Mouse (Mus musculus) hindbrain, postnatal 0 days (tissue): ENCODE measurements at regions not wholly inside any gene's neighbourhood (a gene's known extent, or its start where the extent isn't known, plus 50 kb on each side); places are given as distances from the start of the nearest gene placed in this dataset.

Source experiments
- ATAC-seq: fragments of 200-750 bp; cut with Nextera tagmentation; 2 replicates; pipeline ENCODE4 v1.8.0; 2017; ENCODE audit warnings: mild to moderate bottlenecking, moderate TSS enrichment, moderate library complexity
- DNase-seq: peaks from one replicate; pipeline ENCODE4 v3.0.0-alpha.2; 2015; ENCODE audit warnings: low spot score
- H3K27ac ChIP-seq: fragments of 300-500 bp; sonication (generic); 2 replicates; pipeline ENCODE4 v1.5.1; 2014; ENCODE audit warnings: mild to moderate bottlenecking
- H3K27me3 ChIP-seq: fragments of 300-500 bp; sonication (generic); 2 replicates; pipeline ENCODE4 v1.6.1; 2014; ENCODE audit warnings: low read length, mixed read lengths; ENCODE audit not compliant: insufficient read depth
- H3K36me3 ChIP-seq: fragments of 300-500 bp; sonication (generic); 2 replicates; pipeline ENCODE4 v1.6.1; 2014; ENCODE audit warnings: low read length, mixed read lengths; ENCODE audit not compliant: insufficient read depth
- H3K4me1 ChIP-seq: fragments of 300-500 bp; sonication (generic); 2 replicates; pipeline ENCODE4 v1.6.1; 2014; ENCODE audit warnings: antibody characterized with exemption, low read length, mixed read lengths; ENCODE audit not compliant: insufficient read depth
- H3K4me2 ChIP-seq: fragments of 300-500 bp; sonication (generic); 2 replicates; pipeline ENCODE4 v1.6.1; 2014; ENCODE audit warnings: low read depth, mild to moderate bottlenecking, low read length, moderate library complexity, mixed read lengths
- H3K4me3 ChIP-seq: fragments of 300-500 bp; sonication (generic); 2 replicates; pipeline ENCODE4 v1.5.1; 2014; ENCODE audit warnings: low read length
- H3K9ac ChIP-seq: fragments of 300-500 bp; sonication (generic); replicated peaks from 2 replicates; pipeline ENCODE4 v1.6.1; 2014; ENCODE audit warnings: mild to moderate bottlenecking, low read length, moderate library complexity, mixed read lengths
- H3K9me3 ChIP-seq: fragments of 300-500 bp; sonication (generic); 2 replicates; pipeline ENCODE4 v1.6.1; 2016; ENCODE audit warnings: low read length, mixed read lengths
- CTCF ChIP-seq: IDR thresholded peaks from 2 replicates; pipeline ENCODE4 v1.5.1; 2016; ENCODE audit warnings: antibody characterized with exemption, control low read depth, low read depth
- WGBS: fragments of 180-500 bp; shearing (Covaris S2); extraction: QIAGEN DNeasy Blood & Tissue Kit; methylation state at CpG from one replicate; pipeline ENCODE4 v1.1.7; 2014; 5-methylcytosine and 5-hydroxymethylcytosine counted together

DNA sequence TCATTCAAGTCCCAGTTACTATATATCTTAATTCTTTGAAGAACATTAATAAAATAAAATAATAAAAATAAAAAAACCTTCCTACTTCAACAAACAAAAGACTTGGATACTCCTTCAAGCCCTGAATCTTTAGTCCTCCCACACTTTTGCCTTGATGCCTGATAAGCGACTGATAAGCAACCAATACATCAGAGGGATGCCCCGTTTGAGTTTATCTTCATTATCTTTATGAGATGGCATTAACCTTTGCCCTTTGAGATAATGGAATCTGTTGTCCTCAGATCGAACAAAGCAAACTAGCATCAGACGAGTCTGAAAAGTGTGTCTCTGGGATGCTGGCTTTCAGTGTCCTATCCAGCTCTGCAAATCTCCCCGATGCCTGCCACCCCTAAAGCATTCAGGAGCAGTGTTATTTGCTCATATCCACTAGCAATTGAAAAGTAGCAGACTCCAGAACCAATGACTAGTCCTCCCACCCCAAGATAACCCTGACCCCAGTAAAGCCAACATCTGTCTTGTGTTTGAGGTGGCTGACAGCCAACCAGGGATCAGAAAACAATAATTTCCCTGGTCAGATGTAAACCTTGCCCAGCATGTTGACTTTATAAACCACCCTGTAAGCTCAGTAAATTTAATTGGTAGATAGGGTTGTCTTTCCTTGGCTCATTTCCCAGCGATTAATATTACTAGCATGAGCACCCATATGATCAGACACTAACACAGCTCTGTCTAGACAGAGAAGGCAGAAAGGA is 106.2 kb downstream of the Atp6ap1l start:
- H3K36me3 ChIP-seq, result no peaks in the 10 kb centered on the region
- 42% methylated on average over 6 of the region's 6 CpGs for WGBS
- TF ChIP-seq CTCF, result no peak
- no peak overlapping the region for H3K9ac ChIP-seq
- no peak overlapping the region for H3K27ac ChIP-seq
- no peaks in the 10 kb centered on the region for H3K4me1 ChIP-seq
- no peaks in the 10 kb centered on the region for H3K27me3 ChIP-seq
- H3K4me3 ChIP-seq, result no peak overlapping the region
- DNase-seq, result no peak
- no peak overlapping the region for H3K4me2 ChIP-seq
- no peaks in the 10 kb centered on the region for H3K9me3 ChIP-seq
- no peak for ATAC-seq

DNA sequence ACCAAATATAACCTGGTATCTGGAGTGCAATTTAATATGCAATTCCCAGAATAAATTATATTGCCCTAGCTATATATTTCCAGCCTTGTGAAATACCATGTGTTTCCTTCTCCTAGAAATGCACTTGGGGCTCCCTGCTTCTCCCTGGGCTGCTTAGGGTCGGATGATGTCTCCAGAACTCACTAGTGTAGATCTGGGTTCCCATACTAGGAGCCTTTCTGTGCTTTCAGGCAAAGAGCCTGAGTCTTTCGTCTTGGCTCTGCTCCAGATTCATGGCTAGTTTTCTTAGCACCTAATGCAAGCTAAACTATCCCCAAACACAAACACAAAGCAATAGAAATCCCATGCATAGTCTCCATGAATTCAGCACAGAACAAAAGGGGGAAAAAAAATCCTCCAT is 106.8 kb downstream of the Atp6ap1l start:
- 75% methylated on average over 2 of the region's 2 CpGs for WGBS
- Histone ChIP-seq H3K4me1 (no peaks in the 10 kb centered on the region), H3K4me3 (no peak overlapping the region), H3K36me3 (no peaks in the 10 kb centered on the region), H3K27me3 (no peaks in the 10 kb centered on the region), H3K27ac (no peak overlapping the region), H3K9ac (no peak overlapping the region), H3K4me2 (no peak overlapping the region), H3K9me3 (no peaks in the 10 kb centered on the region)
- ATAC-seq (no peak), DNase-seq (peak; percentile 15)
- no peak for TF ChIP-seq CTCF

DNA sequence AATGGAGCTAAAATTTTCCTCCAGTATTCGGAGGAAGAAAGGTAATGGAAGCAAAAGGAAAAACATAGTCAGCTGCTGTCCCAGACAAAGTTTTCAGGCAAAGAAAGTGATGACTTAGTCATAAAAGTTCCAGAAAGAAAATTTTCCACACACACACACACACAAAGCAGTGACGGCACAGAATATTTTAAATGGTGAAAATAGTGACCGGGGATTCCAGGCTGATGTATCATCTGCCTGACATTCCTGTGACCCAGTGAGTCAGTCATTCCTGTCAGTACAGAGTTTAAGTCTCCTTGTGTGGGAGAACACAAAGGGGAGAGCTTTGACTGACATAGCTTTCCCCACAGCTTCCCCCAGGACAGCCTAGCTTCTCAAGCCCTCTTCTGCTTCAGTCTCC is 107.9 kb downstream of the Atp6ap1l start:
- Histone ChIP-seq H3K4me2 (no peak overlapping the region), H3K36me3 (no peaks in the 10 kb centered on the region), H3K4me3 (no peak overlapping the region), H3K27me3 (no peaks in the 10 kb centered on the region), H3K9me3 (no peaks in the 10 kb centered on the region), H3K9ac (no peak overlapping the region), H3K4me1 (no peaks in the 10 kb centered on the region), H3K27ac (no peak overlapping the region)
- no peak for TF ChIP-seq CTCF
- ATAC-seq, result no peak
- no peak for DNase-seq
- WGBS, result 81% methylated on average over 3 of the region's 3 CpGs

DNA sequence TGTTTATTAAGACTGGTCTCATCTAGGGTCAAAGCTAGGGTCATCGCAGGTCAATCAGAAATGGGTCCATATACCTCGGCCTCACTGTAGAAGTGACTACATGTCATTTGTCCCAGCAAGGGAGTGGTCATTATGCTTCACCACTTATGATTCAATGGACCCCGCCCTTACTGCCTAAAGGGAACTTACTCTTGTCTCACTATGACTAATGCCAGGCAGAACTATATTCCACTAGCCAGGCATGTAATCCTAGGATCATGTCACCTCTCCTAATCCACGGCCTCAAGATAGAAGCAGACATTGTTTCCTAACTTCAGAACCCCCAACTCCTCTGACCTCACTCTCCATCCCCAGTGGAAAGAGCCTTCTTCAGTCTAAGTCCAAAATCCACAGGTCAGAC is 108.3 kb downstream of the Atp6ap1l start:
- H3K9ac ChIP-seq, result no peak overlapping the region
- no peak overlapping the region for H3K4me3 ChIP-seq
- TF ChIP-seq CTCF, result no peak
- ATAC-seq (no peak), DNase-seq (no peak)
- 93% methylated on average over 4 of the region's 4 CpGs for WGBS
- no peak overlapping the region for H3K27ac ChIP-seq
- no peaks in the 10 kb centered on the region for H3K27me3 ChIP-seq
- H3K9me3 ChIP-seq, result no peaks in the 10 kb centered on the region
- no peaks in the 10 kb centered on the region for H3K4me1 ChIP-seq
- H3K4me2 ChIP-seq, result no peak overlapping the region
- no peaks in the 10 kb centered on the region for H3K36me3 ChIP-seq

DNA sequence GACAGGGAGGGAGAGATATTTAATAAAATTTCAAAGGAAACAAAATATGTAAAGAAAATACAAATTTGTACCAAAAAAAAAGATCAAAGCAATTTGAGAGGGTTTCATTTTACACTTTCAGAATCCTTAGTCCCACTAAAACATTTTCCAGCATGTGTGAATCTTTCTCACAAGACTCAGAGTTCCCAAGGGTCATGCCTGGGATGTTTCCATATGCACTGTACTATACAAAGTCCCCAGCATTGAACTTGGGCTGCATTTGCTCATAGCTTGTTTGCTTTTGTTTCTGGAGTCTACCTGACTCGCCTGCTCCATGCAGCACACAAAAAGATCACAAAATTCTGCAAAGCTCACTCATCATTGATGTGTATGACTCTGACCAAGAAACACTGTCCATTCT is 122.7 kb downstream of the Atp6ap1l start:
- Histone ChIP-seq H3K27me3 (no peaks in the 10 kb centered on the region), H3K4me2 (no peak overlapping the region), H3K36me3 (no peaks in the 10 kb centered on the region), H3K4me3 (no peak overlapping the region), H3K4me1 (no peaks in the 10 kb centered on the region), H3K9ac (no peak overlapping the region), H3K9me3 (no peaks in the 10 kb centered on the region), H3K27ac (no peak overlapping the region)
- 76% methylated on average over 1 of the region's 1 CpGs for WGBS
- DNase-seq (no peak), ATAC-seq (no peak)
- TF ChIP-seq CTCF, result no peak

DNA sequence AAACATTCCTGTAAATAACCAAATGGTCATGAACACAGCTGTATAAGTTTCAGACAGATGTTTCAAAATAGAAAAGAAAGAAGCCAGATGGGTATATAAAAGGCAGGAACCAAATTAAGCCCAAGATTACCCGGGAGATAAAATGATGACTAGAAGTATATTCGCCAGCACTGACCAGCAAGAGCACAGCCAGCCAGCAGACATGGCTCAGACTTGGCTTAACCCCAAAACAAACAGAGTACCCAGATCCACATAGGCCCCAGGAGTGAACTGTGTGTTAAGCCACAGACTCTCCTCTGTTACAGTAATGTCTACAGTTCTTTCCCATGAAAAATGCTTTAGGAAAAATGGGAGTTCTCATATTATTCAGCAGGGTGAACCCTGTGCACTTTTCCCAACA is 123.2 kb downstream of the Atp6ap1l start:
- Histone ChIP-seq H3K4me1 (no peaks in the 10 kb centered on the region), H3K4me3 (no peak overlapping the region), H3K4me2 (no peak overlapping the region), H3K27me3 (no peaks in the 10 kb centered on the region), H3K27ac (no peak overlapping the region), H3K36me3 (no peaks in the 10 kb centered on the region), H3K9me3 (no peaks in the 10 kb centered on the region), H3K9ac (no peak overlapping the region)
- no peak for TF ChIP-seq CTCF
- 61% methylated on average over 2 of the region's 2 CpGs for WGBS
- DNase-seq (peak; percentile 7), ATAC-seq (no peak)

DNA sequence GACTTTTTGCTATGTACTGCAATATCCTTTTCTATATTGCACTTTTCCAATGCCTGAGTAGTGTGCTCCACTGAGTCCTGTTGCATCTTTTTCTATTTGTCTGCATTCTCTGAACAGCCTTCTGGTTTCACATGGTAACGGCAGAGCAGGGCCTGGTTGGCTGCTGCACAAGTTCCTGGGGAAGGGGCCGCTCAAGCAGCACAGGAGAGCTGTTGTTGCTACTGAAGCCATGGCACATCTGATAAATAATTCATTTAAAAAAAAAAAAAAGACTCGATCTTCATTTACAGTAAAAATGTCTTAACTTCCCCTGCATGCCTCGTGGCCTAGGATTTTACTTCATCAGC is 127.2 kb downstream of the Atp6ap1l start:
- Histone ChIP-seq H3K9me3 (no peaks in the 10 kb centered on the region), H3K27me3 (no peaks in the 10 kb centered on the region), H3K4me3 (no peak overlapping the region), H3K4me2 (no peak overlapping the region), H3K4me1 (no peaks in the 10 kb centered on the region), H3K27ac (peak overlapping the region; percentile 54; the same call in 1 of the 2 replicates), H3K36me3 (no peaks in the 10 kb centered on the region), H3K9ac (no peak overlapping the region)
- TF ChIP-seq CTCF, result no peak
- DNase-seq, result peak; percentile 76
- WGBS, result 46% methylated on average over 4 of the region's 4 CpGs
- peak; percentile 96 for ATAC-seq
